Mouse (Mus musculus): Measurements from ENCODE around the gene Nkx6-1. TPM values are rescaled to one million over a fixed set of nuclear protein-coding genes. Genes with fewer than 3 reads are reported as not detected.

Gene Nkx6-1
- total RNA-seq, 2 experiments from 2014 or later: not detected

DNA sequence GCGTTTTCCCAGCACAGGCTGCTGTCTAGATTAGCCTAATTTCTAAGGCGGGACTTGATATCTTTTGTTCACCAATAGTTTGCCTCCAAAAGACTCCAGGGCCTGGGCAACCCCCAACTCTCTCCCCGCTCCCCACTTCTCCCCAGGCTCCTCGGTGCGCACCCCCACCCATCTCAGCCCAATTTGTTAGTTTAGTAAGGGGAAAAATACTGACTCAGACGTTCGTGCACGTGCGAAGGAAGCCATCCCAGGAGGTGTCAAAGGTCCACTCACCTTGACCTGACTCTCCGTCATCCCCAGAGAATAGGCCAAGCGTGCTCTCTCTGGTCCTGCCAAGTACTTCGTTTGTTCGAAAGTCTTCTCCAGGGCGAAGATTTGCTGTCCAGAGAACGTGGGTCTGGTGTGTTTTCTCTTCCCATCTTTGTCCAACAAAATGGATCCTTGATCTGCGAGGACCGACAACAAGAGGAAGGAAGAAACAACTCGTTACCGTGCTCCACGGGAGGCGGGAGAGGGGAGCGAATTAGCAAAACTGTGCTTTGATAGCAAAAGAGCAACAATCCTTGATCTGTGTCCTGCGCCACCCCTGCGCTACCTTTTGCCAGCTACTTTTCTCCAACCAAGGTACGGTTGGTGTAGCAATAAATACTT is 3.1 kb downstream of the Nkx6-1 start:
- no peak for ATAC-seq (replicated peaks; ENCODE audit: low FRiP score, poor library complexity, severe bottlenecking)

DNA sequence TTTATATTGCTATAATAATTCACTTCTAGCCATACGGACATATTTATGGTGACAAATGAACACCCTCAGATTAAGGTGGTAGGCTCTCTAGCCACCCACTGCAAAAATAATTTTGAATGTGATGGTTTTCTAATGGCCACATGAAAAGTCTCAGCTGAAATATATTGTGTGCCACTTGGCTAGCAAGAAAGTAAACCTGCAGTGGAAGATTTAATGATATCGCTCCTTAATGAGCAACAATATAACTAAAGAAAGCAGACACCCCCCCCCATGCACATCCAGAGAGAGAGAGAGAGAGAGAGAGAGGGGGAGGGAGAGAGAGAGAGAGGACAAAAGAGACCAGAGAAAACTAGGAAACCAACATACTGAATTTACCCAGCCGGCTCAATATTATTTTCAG is 4.1 kb downstream of the Nkx6-1 start:
- no peak for ATAC-seq (replicated peaks; ENCODE audit: low FRiP score, poor library complexity, severe bottlenecking)

DNA sequence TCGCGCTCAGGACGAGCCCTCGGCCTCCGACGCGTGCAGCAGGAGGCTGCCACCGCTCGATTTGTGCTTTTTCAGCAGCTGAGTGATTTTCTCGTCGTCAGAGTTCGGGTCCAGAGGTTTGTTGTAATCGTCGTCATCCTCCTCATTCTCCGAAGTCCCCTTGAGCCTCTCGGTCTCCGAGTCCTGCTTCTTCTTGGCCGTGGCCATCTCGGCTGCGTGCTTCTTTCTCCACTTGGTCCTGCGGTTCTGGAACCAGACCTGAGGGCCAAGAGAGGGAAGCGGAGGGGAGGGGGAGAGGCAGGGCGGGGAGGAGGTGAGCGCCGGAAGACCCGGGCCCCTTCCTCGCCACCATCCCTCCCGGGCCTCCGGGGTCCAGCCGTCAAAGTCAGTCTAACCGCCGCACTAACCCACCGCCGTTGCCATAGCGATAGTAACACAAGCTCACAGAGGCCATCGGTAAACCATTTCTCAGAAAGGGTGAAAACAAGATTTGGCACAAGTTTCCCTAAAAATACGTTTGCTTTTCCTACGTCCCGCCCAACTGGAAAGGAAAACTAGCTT is 5.3 kb downstream of the Nkx6-1 start:
- no peak for ATAC-seq (replicated peaks; ENCODE audit: low FRiP score, poor library complexity, severe bottlenecking)

DNA sequence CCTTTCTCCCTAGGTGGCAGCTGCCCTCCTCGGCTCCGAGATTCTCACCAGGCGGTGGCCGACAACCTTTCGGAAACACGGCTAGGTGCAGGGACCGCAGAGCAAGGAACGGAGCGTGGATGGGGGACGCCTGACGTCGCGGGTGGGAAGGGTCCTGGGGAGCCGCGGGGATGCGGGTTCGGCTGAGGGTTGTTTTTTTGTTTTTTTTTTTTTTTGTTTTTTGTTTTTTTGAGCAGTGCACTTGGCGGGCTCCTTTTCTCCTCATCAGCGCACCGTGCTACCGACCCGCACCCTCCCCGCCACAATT is 5.9 kb downstream of the Nkx6-1 start:
- ATAC-seq (replicated peaks; ENCODE audit: low FRiP score, poor library complexity, severe bottlenecking): no peak

DNA sequence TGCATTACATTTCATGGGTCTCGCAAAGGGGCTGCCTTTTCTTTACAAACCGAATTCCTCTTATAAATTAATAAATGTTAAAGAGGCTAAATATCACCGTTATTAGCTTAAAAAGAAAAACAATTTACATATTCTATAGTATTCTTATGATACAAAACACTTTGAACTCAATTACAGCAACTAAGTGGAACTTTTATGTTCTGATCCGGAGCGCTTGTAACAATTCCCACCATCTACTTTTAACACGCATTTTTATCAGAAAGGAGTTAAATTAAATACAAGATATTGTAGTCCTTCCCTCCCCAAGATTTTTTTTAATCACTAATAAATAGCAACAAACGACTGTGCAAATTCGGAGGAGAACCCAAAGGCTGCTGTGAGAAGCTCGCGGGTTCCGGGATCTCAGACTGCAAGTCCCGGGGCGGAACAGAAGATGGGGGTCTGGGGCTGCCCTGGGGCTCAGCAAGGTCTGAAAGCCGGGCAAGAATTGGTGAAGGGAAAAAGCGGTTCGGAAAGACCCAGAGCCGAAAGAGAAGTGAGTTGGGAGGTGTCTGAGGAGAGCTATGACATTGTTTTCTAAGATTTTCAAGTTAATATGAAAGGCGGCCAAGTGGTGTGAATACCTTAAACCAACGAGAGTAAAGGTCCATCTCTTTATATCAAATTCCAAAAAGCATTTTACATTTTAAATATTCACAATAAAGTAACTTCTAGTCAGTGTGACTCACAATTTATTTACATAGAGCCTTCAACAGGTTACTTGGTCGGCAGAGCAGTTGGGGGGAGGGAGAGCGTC is 6.4 kb downstream of the Nkx6-1 start:
- ATAC-seq (replicated peaks; ENCODE audit: low FRiP score, poor library complexity, severe bottlenecking): no peak

DNA sequence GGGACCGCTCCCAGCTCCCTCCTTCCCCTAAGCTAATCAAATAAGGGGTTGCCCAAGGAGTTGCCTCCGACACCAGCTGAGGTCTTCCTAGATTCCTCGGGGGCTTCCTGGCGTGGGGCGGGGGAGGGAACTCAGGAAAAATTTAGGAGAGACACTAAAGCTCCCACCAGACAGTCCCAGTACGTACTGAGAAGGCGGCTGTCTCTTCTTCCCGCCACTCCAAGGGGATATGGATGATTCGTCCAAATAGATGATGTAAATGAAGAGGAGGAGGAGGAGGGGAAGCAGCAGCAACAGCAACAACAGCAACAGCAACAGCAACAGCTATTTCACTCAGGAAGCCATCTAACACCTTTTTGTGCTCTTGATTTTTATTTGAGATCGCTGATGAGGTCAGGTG is 7.1 kb downstream of the Nkx6-1 start:
- no peak for ATAC-seq (replicated peaks; ENCODE audit: low FRiP score, poor library complexity, severe bottlenecking)

DNA sequence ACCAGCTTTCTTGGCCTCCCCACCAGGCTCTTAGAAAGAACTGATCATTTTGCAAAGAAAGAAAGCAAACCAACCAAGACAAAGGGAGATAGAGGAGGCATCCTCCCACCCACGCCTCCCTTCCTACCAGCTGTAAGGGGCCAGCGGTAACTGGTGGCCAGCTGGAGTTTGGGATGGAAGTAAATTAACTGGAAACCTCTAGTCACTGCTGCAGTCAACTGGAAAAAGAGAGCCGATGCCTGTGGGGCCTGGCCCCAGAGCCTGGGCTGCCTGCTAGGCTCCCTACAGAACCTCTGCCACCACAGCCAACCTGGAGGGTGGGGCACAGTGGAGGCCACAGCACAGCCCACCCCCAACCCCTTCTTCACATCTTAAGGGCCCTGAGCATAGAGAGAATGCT is 8.7 kb downstream of the Nkx6-1 start:
- ATAC-seq (replicated peaks; ENCODE audit: low FRiP score, poor library complexity, severe bottlenecking): no peak

DNA sequence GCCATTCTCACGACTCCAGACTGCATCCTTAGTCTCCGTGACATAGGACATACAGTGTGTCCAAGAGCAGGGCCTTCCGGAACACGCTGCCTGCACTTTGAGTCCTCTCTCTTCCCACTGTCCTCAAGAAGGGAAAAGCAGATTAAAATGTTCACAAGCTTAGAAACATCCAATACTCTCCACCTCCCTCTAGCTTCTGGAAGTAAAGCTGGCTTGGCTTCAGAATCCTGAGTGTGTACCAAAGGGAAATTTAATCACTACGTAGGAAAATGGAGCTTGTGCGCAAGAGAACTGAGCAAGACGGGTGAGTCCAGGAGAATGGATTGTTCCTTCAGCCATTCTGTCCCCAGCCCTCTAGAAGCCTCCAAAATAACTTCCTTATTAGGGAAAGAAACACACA is 9.4 kb downstream of the Nkx6-1 start:
- ATAC-seq (replicated peaks; ENCODE audit: low FRiP score, poor library complexity, severe bottlenecking): no peak

DNA sequence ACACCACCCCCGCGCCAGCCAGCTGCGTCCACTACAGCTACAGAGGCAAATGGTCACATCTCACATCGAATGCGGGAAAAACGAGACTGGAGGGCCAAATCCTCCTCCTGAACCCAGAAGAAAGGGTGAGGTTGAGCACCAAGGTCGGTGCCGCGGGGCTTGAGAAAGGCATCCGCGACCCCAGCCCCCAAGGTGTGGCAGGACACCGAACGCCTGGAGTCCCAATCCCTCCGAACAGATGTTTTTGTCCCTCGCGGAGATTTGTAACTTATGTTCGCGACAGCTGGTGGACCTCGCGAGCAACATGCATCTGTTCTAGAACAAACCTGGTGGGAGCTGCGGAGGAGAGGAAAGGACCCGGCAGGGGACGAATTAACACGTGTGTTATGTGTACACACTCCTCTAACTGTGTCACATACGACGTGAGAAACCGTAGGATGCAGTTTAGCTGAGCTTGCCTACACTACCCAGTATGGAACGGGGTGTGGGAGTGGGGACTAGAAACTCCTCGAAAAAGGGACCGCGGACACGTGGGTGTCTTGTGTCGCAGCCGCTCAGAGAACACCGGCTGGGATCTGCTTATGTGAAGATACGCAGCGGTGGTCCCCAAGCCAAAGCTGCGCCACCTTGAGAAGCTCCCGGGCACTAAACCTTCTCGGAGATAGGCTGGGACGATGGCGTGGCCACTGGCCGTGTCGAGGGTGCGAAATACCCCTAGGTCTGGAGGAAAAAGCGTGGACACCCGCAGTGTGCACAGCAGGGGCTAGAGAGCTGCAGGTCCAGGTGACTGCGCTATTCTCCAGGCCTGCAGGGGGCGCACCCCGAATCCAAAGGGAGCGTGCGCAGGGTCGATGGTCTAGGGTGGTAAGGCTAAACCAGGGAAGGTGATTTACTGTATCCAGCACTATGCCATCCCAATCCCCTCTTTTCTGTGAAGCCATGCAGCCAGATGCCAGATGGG is 16.8 kb downstream of the Nkx6-1 start:
- no peak for ATAC-seq (replicated peaks; ENCODE audit: low FRiP score, poor library complexity, severe bottlenecking)

DNA sequence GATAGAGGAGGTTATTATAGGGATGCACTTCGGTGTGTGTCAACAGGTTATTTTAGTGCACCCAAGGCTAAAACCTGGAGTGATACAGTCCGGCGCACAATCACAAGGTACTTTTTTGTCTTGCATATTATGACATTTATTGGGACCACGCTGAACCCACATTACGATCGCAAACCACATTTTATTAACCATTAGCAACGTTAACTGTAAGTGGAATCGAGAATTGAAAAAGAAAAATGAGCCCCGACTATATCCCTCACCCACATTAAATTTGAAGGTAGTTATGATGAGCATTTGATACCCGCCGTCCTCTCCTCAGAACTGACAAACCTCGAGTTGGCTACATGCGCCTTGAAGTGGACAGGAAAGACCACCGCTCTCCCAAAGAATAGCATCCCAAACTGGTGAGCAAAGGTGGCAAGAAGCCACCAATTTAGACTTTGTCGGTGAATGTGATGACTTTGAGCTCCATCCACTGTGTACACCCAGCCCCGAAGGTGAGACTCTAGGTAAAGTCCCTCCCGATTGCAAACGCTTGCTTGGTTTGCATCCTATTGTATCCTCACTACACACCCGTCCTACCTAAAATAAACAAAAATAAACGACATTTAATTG is 17.7 kb downstream of the Nkx6-1 start:
- no peak for ATAC-seq (replicated peaks; ENCODE audit: low FRiP score, poor library complexity, severe bottlenecking)

DNA sequence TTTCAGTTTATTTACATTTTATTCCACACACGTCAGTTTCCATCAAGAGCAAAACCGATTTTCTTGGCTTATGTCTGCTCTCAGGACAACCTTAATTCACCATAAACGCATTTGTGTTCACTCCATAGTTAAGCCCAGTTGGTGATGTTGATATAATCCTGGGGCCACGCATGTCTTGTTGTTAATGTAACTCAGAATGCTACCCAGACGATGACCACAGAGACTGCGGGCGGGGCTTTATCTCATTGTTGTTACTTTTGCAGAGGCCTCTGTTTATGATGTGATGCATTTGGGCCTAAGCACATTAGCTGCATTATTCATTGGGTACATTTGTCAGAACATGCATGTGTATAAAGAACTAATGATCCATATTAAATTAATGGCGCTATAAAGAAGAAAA is 19.7 kb downstream of the Nkx6-1 start:
- no peak for ATAC-seq (replicated peaks; ENCODE audit: low FRiP score, poor library complexity, severe bottlenecking)

DNA sequence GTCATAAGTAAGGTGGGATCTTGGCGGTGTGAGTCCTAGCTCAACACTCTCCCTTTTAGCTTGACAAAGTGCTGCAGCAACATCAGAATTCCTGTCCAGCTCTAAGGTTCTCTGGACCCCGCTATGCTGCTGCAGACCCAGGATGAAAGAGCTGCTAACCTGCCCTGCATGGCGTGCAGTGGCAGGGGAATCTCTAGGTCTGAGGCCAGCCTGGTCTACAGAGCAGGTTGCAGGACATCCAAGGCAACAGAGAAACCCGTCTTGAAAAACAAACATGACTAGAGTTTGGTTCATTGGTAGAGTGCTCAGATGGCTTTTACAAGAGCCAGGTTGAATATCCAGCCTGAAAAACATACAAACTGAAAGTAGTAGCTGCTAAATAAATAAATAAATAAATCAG is 26.7 kb downstream of the Nkx6-1 start:
- no peak for ATAC-seq (replicated peaks; ENCODE audit: low FRiP score, poor library complexity, severe bottlenecking)

Other genes with a start within 250 kb of the Nkx6-1 start
- 0.84 and 6.8 TPM in 2 replicates for gene Cds1, start 100.1 kb upstream of the Nkx6-1 start, total RNA-seq (2015; ENCODE audit: low replicate concordance)
- gene Cds1, start 100.1 kb upstream of the Nkx6-1 start, total RNA-seq (2017; ENCODE audit: low replicate concordance): 0.39 TPM in 1 of 2 replicates, not detected in the other